Mouse (Mus musculus): ENCODE measurements around the gene Dbp.

- TF ChIP-seq POLR2A (IDR thresholded peaks at IDR 0.05; ENCODE audit: low read depth, low read length) = no peak
- TF ChIP-seq CTCF (IDR thresholded peaks at IDR 0.05; ENCODE audit: extremely low read depth, insufficient read depth, insufficient read length, insufficient replicate concordance) = no peak
These were observed 566 bp downstream of the Dbp start for GRCm38 (mm10) chr7:45705443-45705864.
